Mouse (Mus musculus) bone marrow macrophage, adult 2 months (primary cell): Measurements from ENCODE around the gene Pafah1b1. TPM values are rescaled to one million over a fixed set of nuclear protein-coding genes. Genes with fewer than 3 reads are reported as not detected.
A peak's percentile ranks its signal among the peaks of the same experiment; 100 is the strongest.

ENCODE experiments used
- H3K27ac ChIP-seq: 2 replicates; pipeline ENCODE4 v1.5.1; 2012; ENCODE audit warnings: low read depth, low read length; ENCODE audit not compliant: insufficient read depth
- H3K4me1 ChIP-seq: 2 replicates; pipeline ENCODE4 v1.6.1; 2012; ENCODE audit warnings: low read length; ENCODE audit not compliant: control insufficient read depth, insufficient read depth
- H3K4me3 ChIP-seq: 2 replicates; pipeline ENCODE4 v1.5.1; 2012; ENCODE audit warnings: mild to moderate bottlenecking, low read length, moderate library complexity; ENCODE audit not compliant: insufficient read depth
- CTCF ChIP-seq: IDR thresholded peaks from 2 replicates; pipeline ENCODE4 v1.5.1; 2012; ENCODE audit warnings: low read depth, mild to moderate bottlenecking, low read length, moderate library complexity
- POLR2A ChIP-seq: IDR thresholded peaks from 2 replicates; pipeline ENCODE4 v1.6.1; 2012; ENCODE audit warnings: mild to moderate bottlenecking, low read depth, low read length, borderline replicate concordance
- polyA plus RNA-seq: library from polyadenylated mRNA; stranded (reverse); fragments of >200 nt; gene quantifications from 2 replicates; pipeline ENCODE4 v1.2.4, GENCODE M21; 2012; ENCODE audit not compliant: missing spikeins, insufficient read depth, insufficient read length

Gene Pafah1b1
- polyA plus RNA-seq, 1 experiment, result 67.9 TPM

- peaks cover 7% of the 10 kb centered on the region for H3K4me1 ChIP-seq
- peak overlapping the region; percentile 32 for H3K4me3 ChIP-seq
- H3K27ac ChIP-seq, result no peak overlapping the region
- TF ChIP-seq CTCF (no peak), POLR2A (no peak)
Measured at GRCm38 (mm10) chr11:74721971-74722370, 2.5 kb downstream of the Pafah1b1 start.

- Histone ChIP-seq H3K27ac (no peak overlapping the region), H3K4me1 (peaks cover 7% of the 10 kb centered on the region), H3K4me3 (no peak overlapping the region)
- TF ChIP-seq CTCF (no peak), POLR2A (no peak)
Measured at GRCm38 (mm10) chr11:74721141-74721540, 3.3 kb downstream of the Pafah1b1 start.

- TF ChIP-seq CTCF (no peak), POLR2A (no peak)
- no peak overlapping the region for H3K27ac ChIP-seq
- H3K4me3 ChIP-seq, result no peak overlapping the region
- peaks cover 7% of the 10 kb centered on the region for H3K4me1 ChIP-seq
Measured at GRCm38 (mm10) chr11:74720668-74721067, 3.8 kb downstream of the Pafah1b1 start.

GRCm38 (mm10) chr11:74715971-74716525 is 8.4 kb downstream of the Pafah1b1 start:
- peaks cover 11% of the 10 kb centered on the region for H3K4me1 ChIP-seq
- TF ChIP-seq CTCF (no peak), POLR2A (no peak)
- H3K27ac ChIP-seq, result no peak overlapping the region
- no peak overlapping the region for H3K4me3 ChIP-seq

GRCm38 (mm10) chr11:74710671-74711070 is 13.8 kb downstream of the Pafah1b1 start:
- no peak overlapping the region for H3K27ac ChIP-seq
- no peak for TF ChIP-seq CTCF
- TF ChIP-seq POLR2A, result no peak
- peaks cover 14% of the 10 kb centered on the region for H3K4me1 ChIP-seq
- no peak overlapping the region for H3K4me3 ChIP-seq

- peaks cover 21% of the 10 kb centered on the region for H3K4me1 ChIP-seq
Measured at GRCm38 (mm10) chr11:74708781-74709180, 15.7 kb downstream of the Pafah1b1 start.

GRCm38 (mm10) chr11:74704068-74704467 is 20.4 kb downstream of the Pafah1b1 start:
- no peak overlapping the region for H3K4me3 ChIP-seq
- TF ChIP-seq POLR2A, result no peak
- no peak for TF ChIP-seq CTCF
- peaks cover 12% of the 10 kb centered on the region for H3K4me1 ChIP-seq
- no peak overlapping the region for H3K27ac ChIP-seq

More at GRCm38 (mm10) chr11:74708781-74709180, 15.7 kb downstream of the Pafah1b1 start:
- H3K27ac ChIP-seq, result no peak overlapping the region
- TF ChIP-seq POLR2A (no peak), CTCF (no peak)
- no peak overlapping the region for H3K4me3 ChIP-seq

- H3K4me1 ChIP-seq, result peaks cover 8% of the 10 kb centered on the region
- H3K4me3 ChIP-seq, result no peak overlapping the region
- TF ChIP-seq CTCF (no peak), POLR2A (no peak)
- no peak overlapping the region for H3K27ac ChIP-seq
Measured at GRCm38 (mm10) chr11:74699505-74699904, 25.0 kb downstream of the Pafah1b1 start.

- no peak overlapping the region for H3K4me3 ChIP-seq
- H3K27ac ChIP-seq, result no peak overlapping the region
- H3K4me1 ChIP-seq, result peaks cover 4% of the 10 kb centered on the region; the same call in 1 of the 2 replicates
- TF ChIP-seq CTCF, result no peak
- no peak for TF ChIP-seq POLR2A
Measured at GRCm38 (mm10) chr11:74692151-74692550, 32.3 kb downstream of the Pafah1b1 start.

- H3K4me3 ChIP-seq, result no peak overlapping the region
- H3K4me1 ChIP-seq, result no peaks in the 10 kb centered on the region
- H3K27ac ChIP-seq, result no peak overlapping the region
- no peak for TF ChIP-seq POLR2A
- no peak for TF ChIP-seq CTCF
Measured at GRCm38 (mm10) chr11:74675156-74675555, 49.3 kb downstream of the Pafah1b1 start.
